Mouse (Mus musculus) embryonic fibroblast, embryonic 13.5 days (primary cell): ENCODE data around the gene S1pr1. TPM values are rescaled to one million over a fixed set of nuclear protein-coding genes. Genes with fewer than 3 reads are reported as not detected.
A peak's percentile ranks its signal among the peaks of the same experiment; 100 is the strongest.

Experiments
- H3K27ac ChIP-seq: 2 replicates; pipeline ENCODE4 v1.5.1; 2012; ENCODE audit warnings: low read length, control low read depth, inconsistent platforms; ENCODE audit not compliant: insufficient read depth
- H3K4me1 ChIP-seq: 2 replicates; pipeline ENCODE4 v1.6.1; 2011; ENCODE audit warnings: low read length; ENCODE audit not compliant: control insufficient read depth, insufficient read depth
- H3K4me3 ChIP-seq: 2 replicates; pipeline ENCODE4 v1.5.1; 2011; ENCODE audit warnings: mild to moderate bottlenecking, control low read depth, low read length; ENCODE audit not compliant: insufficient read depth
- CTCF ChIP-seq: IDR thresholded peaks from 2 replicates; pipeline ENCODE4 v1.5.1; 2011; ENCODE audit warnings: mild to moderate bottlenecking, control low read depth, low read length, moderate library complexity, borderline replicate concordance; ENCODE audit not compliant: insufficient read depth
- POLR2A ChIP-seq: IDR thresholded peaks from 2 replicates; pipeline ENCODE4 v1.6.1; 2011; ENCODE audit warnings: low read depth, mild to moderate bottlenecking, control low read depth, low read length, moderate library complexity
- polyA plus RNA-seq: library from polyadenylated mRNA; stranded (reverse); fragments of >200 nt; gene quantifications from 2 replicates; pipeline ENCODE4 v1.2.4, GENCODE M21; 2011; ENCODE audit warnings: low read depth; ENCODE audit not compliant: missing spikeins, insufficient read length

Gene S1pr1
- polyA plus RNA-seq, 1 experiment, result 29.9 TPM

DNA sequence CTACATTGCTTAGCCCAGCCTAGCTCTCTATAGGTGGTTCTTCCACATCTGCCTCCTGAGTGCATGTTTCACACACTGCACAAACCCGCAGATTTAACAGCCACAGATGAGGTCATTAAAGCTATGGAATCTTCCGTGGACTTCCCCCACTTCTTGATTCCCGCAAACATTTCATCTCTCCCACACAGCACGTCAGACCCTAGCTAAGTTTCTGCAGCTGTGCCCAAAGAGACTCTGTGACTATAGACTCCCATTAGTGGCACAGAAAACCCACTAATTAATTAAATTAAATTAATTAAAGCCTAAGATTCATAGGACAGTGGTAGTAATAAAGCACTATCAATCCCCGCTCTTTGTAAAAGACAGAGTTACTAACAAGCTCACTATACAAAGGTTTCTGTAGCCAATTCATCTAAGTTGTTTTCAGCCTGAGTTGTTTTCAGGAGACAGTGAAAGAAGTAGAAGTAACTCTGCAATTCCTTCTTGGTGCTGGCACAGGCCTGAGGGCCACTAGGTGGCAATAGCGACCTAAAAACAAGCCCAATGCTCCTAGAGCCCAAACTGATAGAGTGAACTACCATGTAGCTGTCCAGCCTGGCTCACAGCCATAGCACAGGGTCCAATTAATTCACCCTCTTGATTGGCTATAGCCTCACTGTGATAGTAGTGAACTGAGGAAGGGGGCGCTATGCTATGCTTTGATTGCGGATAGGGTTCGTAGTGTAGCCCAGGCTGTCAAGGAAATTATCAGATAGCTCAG is 54.0 kb downstream of the S1pr1 start:
- TF ChIP-seq CTCF (peak; percentile 70), POLR2A (no peak)
- Histone ChIP-seq H3K27ac (no peak overlapping the region), H3K4me3 (no peak overlapping the region), H3K4me1 (no peaks in the 10 kb centered on the region)

Other genes starting within 250 kb of the S1pr1 start
- gene Dph5, start 172.8 kb upstream of the S1pr1 start, polyA plus RNA-seq, result 16.1 and 17.9 TPM in 2 replicates